Mouse (Mus musculus): ENCODE data around the gene Mgrn1.

DNA sequence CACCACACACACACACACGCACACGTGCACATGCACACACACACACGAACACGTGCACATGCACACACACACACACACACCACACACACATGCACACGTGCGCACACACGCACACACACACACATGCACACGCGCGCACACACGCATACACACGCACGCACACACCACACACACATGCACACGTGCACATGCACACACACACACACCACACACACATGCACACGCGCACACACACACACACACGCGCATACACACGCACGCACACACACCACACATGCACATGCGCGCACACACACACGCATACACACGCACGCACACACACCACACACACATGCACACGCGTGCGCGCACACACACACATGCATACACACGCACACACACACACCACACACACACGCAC is 49.4 kb downstream of the Mgrn1 start:
- TF ChIP-seq CTCF (IDR thresholded peaks at IDR 0.05; ENCODE audit: low read depth) (no peak), EP300 (IDR thresholded peaks at IDR 0.05; ENCODE audit: low read depth) (no peak)

All from liver, postnatal 0 days (tissue).